Mouse (Mus musculus): ENCODE data around the gene Dnmt3a. TPM values are rescaled to one million over a fixed set of nuclear protein-coding genes. Genes with fewer than 3 reads are reported as not detected.

Dnmt3a gene
- total and polyA plus RNA-seq, 3 experiments: 15.9 to 34.4 TPM; not detected in 1

DNA sequence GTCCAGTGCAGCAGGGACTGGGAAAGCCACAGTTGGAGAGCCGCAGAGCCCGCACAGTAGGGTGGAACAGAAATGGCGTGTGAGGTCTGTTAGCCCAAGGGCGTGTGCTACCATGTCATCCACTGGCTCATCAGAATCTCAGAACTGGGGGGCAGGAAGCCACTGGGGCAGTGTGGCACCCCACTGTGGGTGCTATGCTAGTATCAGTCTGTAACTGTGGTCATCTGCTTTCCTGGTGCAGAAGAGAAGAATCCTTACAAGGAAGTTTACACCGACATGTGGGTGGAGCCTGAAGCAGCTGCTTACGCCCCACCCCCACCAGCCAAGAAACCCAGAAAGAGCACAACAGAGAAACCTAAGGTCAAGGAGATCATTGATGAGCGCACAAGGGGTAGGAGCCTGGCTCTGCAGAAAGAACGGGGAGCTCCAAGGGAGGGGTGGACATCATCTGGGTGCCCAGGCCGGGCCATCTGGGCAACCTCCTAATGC lies 91.3 kb downstream of the Dnmt3a start:
- Histone ChIP-seq H3K4me3 (ENCODE audit: control insufficient read depth in 1 of 2, insufficient read depth in 1 of 2, low read depth in 2 of 2, low read length in 2 of 2) (no peak overlapping the region), H3K79me2 (ENCODE audit: control insufficient read depth, insufficient read depth, low read length, poor library complexity) (peaks cover 2% of the 10 kb centered on the region; the same call in 1 of the 2 replicates), H3K4me1 (ENCODE audit: control insufficient read depth in 1 of 2, insufficient read depth in 2 of 2, low read length in 2 of 2) (peaks cover 0 to 5% of the 10 kb centered on the region in 2 experiments; a peak in 2 of 4 replicates), H3K36me3 (ENCODE audit: control insufficient read depth in 1 of 2, insufficient read depth in 2 of 2, low read length in 2 of 2) (peaks cover 0 to 3% of the 10 kb centered on the region in 2 experiments; a peak in 1 of 4 replicates), H3K9me3 (replicated peaks; ENCODE audit: insufficient read depth, low read length) (no peaks in the 10 kb centered on the region), H3K27ac (ENCODE audit: control insufficient read depth, low read depth, low read length) (no peak overlapping the region), H3K27me3 (ENCODE audit: control insufficient read depth in 1 of 2, insufficient read depth in 2 of 2, low read length in 2 of 2) (no peaks in the 10 kb centered on the region), H3K9ac (ENCODE audit: control insufficient read depth, low read depth, low read length, poor library complexity, severe bottlenecking) (no peak overlapping the region)
- no peak for DNase-seq (ENCODE audit: low read depth, low spot score)
- TF ChIP-seq CHD1 (IDR thresholded peaks at IDR 0.05; ENCODE audit: low read depth, low read length) (no peak), ZC3H11A (IDR thresholded peaks at IDR 0.05; ENCODE audit: low read depth, low read length) (no peak), USF2 (IDR thresholded peaks at IDR 0.05; ENCODE audit: borderline replicate concordance in 1 of 2, insufficient read depth in 1 of 2, low read depth in 1 of 2, low read length in 2 of 2) (no peak)

- no peak overlapping the region for H3K9ac ChIP-seq (ENCODE audit: control insufficient read depth, low read depth, low read length, poor library complexity, severe bottlenecking)
These were observed 93.0 kb downstream of the Dnmt3a start for GRCm38 (mm10) chr12:3898811-3899210.

DNA sequence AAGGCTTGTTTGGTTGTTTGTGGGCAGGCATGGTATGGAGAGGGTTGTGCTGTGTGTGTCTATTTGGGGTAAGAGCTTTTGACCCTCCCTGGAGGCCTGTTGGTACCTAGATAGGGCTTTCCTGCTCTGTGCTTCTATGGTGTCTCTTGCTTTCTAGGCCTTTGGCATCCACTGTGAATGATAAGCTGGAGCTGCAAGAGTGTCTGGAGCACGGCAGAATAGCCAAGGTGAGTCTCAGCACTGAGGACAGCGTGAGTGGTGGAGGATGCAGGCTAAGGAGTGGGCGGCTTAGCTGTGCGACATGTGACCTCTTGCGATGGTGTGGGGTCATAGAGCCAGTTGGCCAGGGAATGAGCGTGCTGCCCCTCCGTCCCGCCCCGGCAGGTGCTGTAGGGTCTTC lies 99.6 kb downstream of the Dnmt3a start:
- DNase-seq (ENCODE audit: low read depth, low spot score): no peak
- TF ChIP-seq USF1 (IDR thresholded peaks at IDR 0.05; ENCODE audit: low read depth, low read length): no peak
- no peak for TF ChIP-seq CHD2 (IDR thresholded peaks at IDR 0.05; ENCODE audit: low read length)
- no peak for TF ChIP-seq POLR2AphosphoS2 (IDR thresholded peaks at IDR 0.05; ENCODE audit: low read length)
- TF ChIP-seq MAFK (IDR thresholded peaks at IDR 0.05; ENCODE audit: borderline replicate concordance, low read depth, low read length): no peak
- TF ChIP-seq TCF12 (IDR thresholded peaks at IDR 0.05; ENCODE audit: low read depth, low read length): no peak
- TF ChIP-seq ETS1 (IDR thresholded peaks at IDR 0.05; ENCODE audit: low read depth, low read length): no peak
- no peak for TF ChIP-seq ZNF384 (IDR thresholded peaks at IDR 0.05; ENCODE audit: low read depth, low read length)
- no peak for TF ChIP-seq KAT2A (conservative IDR thresholded peaks at IDR 0.05; ENCODE audit: low read depth, low read length)
- no peak for TF ChIP-seq GABPA (IDR thresholded peaks at IDR 0.05; ENCODE audit: low read depth, low read length)
- no peak for TF ChIP-seq MXI1 (IDR thresholded peaks at IDR 0.05; ENCODE audit: low read depth, low read length)
- TF ChIP-seq CHD1 (IDR thresholded peaks at IDR 0.05; ENCODE audit: low read depth, low read length): no peak
- no peak for TF ChIP-seq NRF1 (IDR thresholded peaks at IDR 0.05; ENCODE audit: insufficient read depth, low read depth, low read length, poor library complexity, severe bottlenecking)
- TF ChIP-seq SIN3A (IDR thresholded peaks at IDR 0.05; ENCODE audit: low read length): no peak
- no peak for TF ChIP-seq UBTF (IDR thresholded peaks at IDR 0.05; ENCODE audit: borderline replicate concordance, insufficient read depth, low read depth, low read length)
- no peak for TF ChIP-seq MAX (IDR thresholded peaks at IDR 0.05; ENCODE audit: low read length)
- no peak for TF ChIP-seq MYB (IDR thresholded peaks at IDR 0.05; ENCODE audit: low read depth, low read length)
- TF ChIP-seq ELF1 (IDR thresholded peaks at IDR 0.05; ENCODE audit: low read depth, low read length): no peak
- TF ChIP-seq BHLHE40 (IDR thresholded peaks at IDR 0.05; ENCODE audit: borderline replicate concordance, low read depth, low read length): no peak

More at GRCm38 (mm10) chr12:3898811-3899210, 93.0 kb downstream of the Dnmt3a start:
- Histone ChIP-seq H3K27me3 (ENCODE audit: control insufficient read depth in 1 of 2, insufficient read depth in 2 of 2, low read length in 2 of 2) (no peaks in the 10 kb centered on the region), H3K79me2 (ENCODE audit: control insufficient read depth, insufficient read depth, low read length, poor library complexity) (no peaks in the 10 kb centered on the region), H3K4me1 (ENCODE audit: control insufficient read depth in 1 of 2, insufficient read depth in 2 of 2, low read length in 2 of 2) (no peaks in the 10 kb centered on the region), H3K4me3 (ENCODE audit: control insufficient read depth in 1 of 2, insufficient read depth in 1 of 2, low read depth in 2 of 2, low read length in 2 of 2) (no peak overlapping the region), H3K27ac (ENCODE audit: control insufficient read depth, low read depth, low read length) (no peak overlapping the region), H3K36me3 (ENCODE audit: control insufficient read depth in 1 of 2, insufficient read depth in 2 of 2, low read length in 2 of 2) (peaks cover 0 to 3% of the 10 kb centered on the region in 2 experiments; a peak in 1 of 4 replicates), H3K9me3 (replicated peaks; ENCODE audit: insufficient read depth, low read length) (no peaks in the 10 kb centered on the region)
- DNase-seq (ENCODE audit: low read depth, low spot score): no peak
- TF ChIP-seq RAD21 (IDR thresholded peaks at IDR 0.05; ENCODE audit: low read depth, low read length) (no peak), HCFC1 (IDR thresholded peaks at IDR 0.05; ENCODE audit: low read depth, low read length) (no peak), SIN3A (IDR thresholded peaks at IDR 0.05; ENCODE audit: low read length) (no peak), CHD1 (IDR thresholded peaks at IDR 0.05; ENCODE audit: low read depth, low read length) (no peak), SMC3 (IDR thresholded peaks at IDR 0.05; ENCODE audit: low read depth, low read length) (no peak), MAFK (IDR thresholded peaks at IDR 0.05; ENCODE audit: borderline replicate concordance, low read depth, low read length) (no peak), KAT2A (conservative IDR thresholded peaks at IDR 0.05; ENCODE audit: low read depth, low read length) (no peak)

More for the DNA sequence above, 99.6 kb downstream of the Dnmt3a start:
- H3K79me2 ChIP-seq (ENCODE audit: control insufficient read depth, insufficient read depth, low read length, poor library complexity): no peaks in the 10 kb centered on the region
- H3K27me3 ChIP-seq (ENCODE audit: control insufficient read depth in 1 of 2, insufficient read depth in 2 of 2, low read length in 2 of 2): no peaks in the 10 kb centered on the region
- no peak overlapping the region for H3K27ac ChIP-seq (ENCODE audit: control insufficient read depth, low read depth, low read length)
- H3K9me3 ChIP-seq (replicated peaks; ENCODE audit: insufficient read depth, low read length): no peaks in the 10 kb centered on the region
- no peak overlapping the region for H3K4me3 ChIP-seq (ENCODE audit: control insufficient read depth in 1 of 2, insufficient read depth in 1 of 2, low read depth in 2 of 2, low read length in 2 of 2)
- H3K9ac ChIP-seq (ENCODE audit: control insufficient read depth, low read depth, low read length, poor library complexity, severe bottlenecking): no peak overlapping the region
- H3K36me3 ChIP-seq (ENCODE audit: control insufficient read depth in 1 of 2, insufficient read depth in 2 of 2, low read length in 2 of 2): no peaks in the 10 kb centered on the region; a peak in 1 of 4 replicates
- H3K4me1 ChIP-seq (ENCODE audit: control insufficient read depth in 1 of 2, insufficient read depth in 2 of 2, low read length in 2 of 2): no peaks in the 10 kb centered on the region

Measured in MEL (cell line).